Mouse (Mus musculus): ENCODE results near the gene Spata17. TPM values are rescaled to one million over a fixed set of nuclear protein-coding genes. Genes with fewer than 3 reads are reported as not detected.
"Not testable (repeated sequence)": the region's sequence is repeated elsewhere in the genome, so short reads cannot be mapped to it uniquely, and the experiment has no call there.

Spata17 gene
- polyA plus RNA-seq, 1 experiment from 2014 or later, result 2.7 TPM

GRCm38 (mm10) chr1:187142984-187143383, 72.3 kb downstream of the Spata17 start:
- H3K9ac ChIP-seq (ENCODE audit: low read length), result no peak overlapping the region
- H3K9me3 ChIP-seq (ENCODE audit: control insufficient read depth, low read length), result no peaks in the 10 kb centered on the region
- H3K27me3 ChIP-seq (ENCODE audit: control insufficient read depth, insufficient read depth, low read depth, low read length), result no peaks in the 10 kb centered on the region
- ATAC-seq (ENCODE audit: low read depth), result no peak
- H3K4me1 ChIP-seq (replicated peaks; ENCODE audit: control insufficient read depth, insufficient read depth, low read length), result no peaks in the 10 kb centered on the region
- 61% methylated on average over 8 of the region's 8 CpGs for WGBS
- no peak overlapping the region for H3K4me2 ChIP-seq (ENCODE audit: low read depth, low read length)
- no peak overlapping the region for H3K4me3 ChIP-seq (ENCODE audit: low read length)
- H3K27ac ChIP-seq (ENCODE audit: low read length), result no peak overlapping the region
- H3K36me3 ChIP-seq (ENCODE audit: control insufficient read depth, insufficient read depth, low read length), result no peaks in the 10 kb centered on the region

- Histone ChIP-seq H3K27ac (ENCODE audit: low read length) (no peak overlapping the region), H3K4me2 (ENCODE audit: low read depth, low read length) (no peak overlapping the region), H3K4me3 (ENCODE audit: low read length) (no peak overlapping the region), H3K4me1 (replicated peaks; ENCODE audit: control insufficient read depth, insufficient read depth, low read length) (no peaks in the 10 kb centered on the region), H3K27me3 (ENCODE audit: control insufficient read depth, insufficient read depth, low read depth, low read length) (no peaks in the 10 kb centered on the region), H3K9ac (ENCODE audit: low read length) (no peak overlapping the region), H3K36me3 (ENCODE audit: control insufficient read depth, insufficient read depth, low read length) (no peaks in the 10 kb centered on the region), H3K9me3 (ENCODE audit: control insufficient read depth, low read length) (no peaks in the 10 kb centered on the region)
- no peak for ATAC-seq (ENCODE audit: low read depth)
- WGBS, result 21% methylated on average over 6 of the region's 6 CpGs
These were observed 77.8 kb downstream of the Spata17 start for GRCm38 (mm10) chr1:187137426-187137825.

GRCm38 (mm10) chr1:187135887-187136286, 79.4 kb downstream of the Spata17 start:
- no peaks in the 10 kb centered on the region for H3K4me1 ChIP-seq (replicated peaks; ENCODE audit: control insufficient read depth, insufficient read depth, low read length)
- H3K9me3 ChIP-seq (ENCODE audit: control insufficient read depth, low read length), result no peaks in the 10 kb centered on the region
- H3K27ac ChIP-seq (ENCODE audit: low read length), result no peak overlapping the region
- H3K36me3 ChIP-seq (ENCODE audit: control insufficient read depth, insufficient read depth, low read length), result no peaks in the 10 kb centered on the region
- no peak for ATAC-seq (ENCODE audit: low read depth)
- H3K4me3 ChIP-seq (ENCODE audit: low read length), result no peak overlapping the region
- 81% methylated on average over 6 of the region's 6 CpGs for WGBS
- H3K4me2 ChIP-seq (ENCODE audit: low read depth, low read length), result no peak overlapping the region
- no peaks in the 10 kb centered on the region for H3K27me3 ChIP-seq (ENCODE audit: control insufficient read depth, insufficient read depth, low read depth, low read length)
- no peak overlapping the region for H3K9ac ChIP-seq (ENCODE audit: low read length)

GRCm38 (mm10) chr1:187133841-187134240, 81.4 kb downstream of the Spata17 start:
- Histone ChIP-seq H3K27ac (ENCODE audit: low read length) (no peak overlapping the region), H3K9me3 (ENCODE audit: control insufficient read depth, low read length) (no peaks in the 10 kb centered on the region), H3K36me3 (ENCODE audit: control insufficient read depth, insufficient read depth, low read length) (no peaks in the 10 kb centered on the region), H3K4me1 (replicated peaks; ENCODE audit: control insufficient read depth, insufficient read depth, low read length) (no peaks in the 10 kb centered on the region), H3K27me3 (ENCODE audit: control insufficient read depth, insufficient read depth, low read depth, low read length) (no peaks in the 10 kb centered on the region), H3K4me3 (ENCODE audit: low read length) (no peak overlapping the region), H3K4me2 (ENCODE audit: low read depth, low read length) (no peak overlapping the region), H3K9ac (ENCODE audit: low read length) (no peak overlapping the region)
- WGBS, result 73% methylated on average over 6 of the region's 6 CpGs
- ATAC-seq (ENCODE audit: low read depth), result no peak

GRCm38 (mm10) chr1:187132348-187132747, 82.9 kb downstream of the Spata17 start:
- no peak overlapping the region for H3K4me3 ChIP-seq (ENCODE audit: low read length)
- ATAC-seq (ENCODE audit: low read depth), result no peak
- no peaks in the 10 kb centered on the region for H3K36me3 ChIP-seq (ENCODE audit: control insufficient read depth, insufficient read depth, low read length)
- H3K4me2 ChIP-seq (ENCODE audit: low read depth, low read length), result no peak overlapping the region
- WGBS, result 78% methylated on average over 4 of the region's 4 CpGs
- H3K27me3 ChIP-seq (ENCODE audit: control insufficient read depth, insufficient read depth, low read depth, low read length), result no peaks in the 10 kb centered on the region
- H3K27ac ChIP-seq (ENCODE audit: low read length), result no peak overlapping the region
- no peaks in the 10 kb centered on the region for H3K9me3 ChIP-seq (ENCODE audit: control insufficient read depth, low read length)
- H3K9ac ChIP-seq (ENCODE audit: low read length), result no peak overlapping the region
- H3K4me1 ChIP-seq (replicated peaks; ENCODE audit: control insufficient read depth, insufficient read depth, low read length), result no peaks in the 10 kb centered on the region

DNA sequence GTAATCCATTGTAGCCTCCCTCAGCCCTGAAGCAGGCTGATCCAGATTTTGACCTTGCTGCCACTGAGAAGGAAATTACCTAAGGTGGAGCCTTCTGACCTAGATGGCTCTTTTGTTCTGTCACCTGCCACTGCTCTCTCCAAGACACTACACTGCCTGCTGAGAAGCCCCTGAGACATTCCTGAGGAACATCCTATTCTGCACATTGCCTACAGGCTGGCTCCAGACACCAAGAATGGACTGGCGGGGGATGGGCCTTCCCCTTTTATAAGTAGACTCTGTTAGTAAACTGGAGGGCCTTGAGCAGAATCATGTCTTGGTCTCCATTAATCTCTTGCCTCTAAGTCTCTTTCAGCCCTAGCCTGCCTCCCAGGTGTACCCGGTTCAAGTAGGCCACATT, 87.7 kb downstream of the Spata17 start:
- not testable (repeated sequence) for H3K4me3 ChIP-seq (ENCODE audit: low read length); H3K9ac ChIP-seq (ENCODE audit: low read length); H3K4me1 ChIP-seq (replicated peaks; ENCODE audit: control insufficient read depth, insufficient read depth, low read length); H3K4me2 ChIP-seq (ENCODE audit: low read depth, low read length); H3K36me3 ChIP-seq (ENCODE audit: control insufficient read depth, insufficient read depth, low read length); H3K27me3 ChIP-seq (ENCODE audit: control insufficient read depth, insufficient read depth, low read depth, low read length); H3K27ac ChIP-seq (ENCODE audit: low read length); ATAC-seq (ENCODE audit: low read depth); H3K9me3 ChIP-seq (ENCODE audit: control insufficient read depth, low read length)
- 81% methylated on average over 2 of the region's 2 CpGs for WGBS

DNA sequence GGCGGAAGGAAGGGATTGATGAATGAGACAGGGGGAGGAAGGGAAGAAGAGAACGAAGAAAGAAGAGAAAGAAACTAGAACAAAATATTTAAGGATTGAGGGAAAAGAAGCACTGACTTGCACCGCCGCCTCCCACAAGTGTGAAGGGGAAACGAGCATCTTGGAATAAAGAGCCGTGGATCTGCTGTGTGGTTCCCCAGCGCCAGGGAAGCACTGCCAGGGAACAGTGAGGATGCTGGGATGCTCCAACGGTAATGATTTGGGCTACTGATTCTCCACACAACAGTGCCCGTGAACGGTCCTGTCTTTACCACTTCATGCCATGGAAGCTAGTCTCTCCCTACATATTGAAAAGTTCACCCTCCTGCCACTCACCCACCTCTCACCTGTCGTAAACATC, 89.5 kb downstream of the Spata17 start:
- WGBS, result 85% methylated on average over 11 of the region's 11 CpGs
- H3K36me3 ChIP-seq (ENCODE audit: control insufficient read depth, insufficient read depth, low read length), result no peaks in the 10 kb centered on the region
- H3K4me1 ChIP-seq (replicated peaks; ENCODE audit: control insufficient read depth, insufficient read depth, low read length), result no peaks in the 10 kb centered on the region
- no peak overlapping the region for H3K4me2 ChIP-seq (ENCODE audit: low read depth, low read length)
- H3K9ac ChIP-seq (ENCODE audit: low read length), result no peak overlapping the region
- H3K9me3 ChIP-seq (ENCODE audit: control insufficient read depth, low read length), result no peaks in the 10 kb centered on the region
- no peak overlapping the region for H3K4me3 ChIP-seq (ENCODE audit: low read length)
- H3K27me3 ChIP-seq (ENCODE audit: control insufficient read depth, insufficient read depth, low read depth, low read length), result no peaks in the 10 kb centered on the region
- no peak for ATAC-seq (ENCODE audit: low read depth)
- H3K27ac ChIP-seq (ENCODE audit: low read length), result no peak overlapping the region

GRCm38 (mm10) chr1:187124967-187125366, 90.3 kb downstream of the Spata17 start:
- no peak overlapping the region for H3K4me2 ChIP-seq (ENCODE audit: low read depth, low read length)
- no peak overlapping the region for H3K9ac ChIP-seq (ENCODE audit: low read length)
- no peaks in the 10 kb centered on the region for H3K27me3 ChIP-seq (ENCODE audit: control insufficient read depth, insufficient read depth, low read depth, low read length)
- no peaks in the 10 kb centered on the region for H3K4me1 ChIP-seq (replicated peaks; ENCODE audit: control insufficient read depth, insufficient read depth, low read length)
- no peaks in the 10 kb centered on the region for H3K36me3 ChIP-seq (ENCODE audit: control insufficient read depth, insufficient read depth, low read length)
- no peak overlapping the region for H3K27ac ChIP-seq (ENCODE audit: low read length)
- whole genome bisulfite sequencing, result 47% methylated on average over 3 of the region's 3 CpGs
- no peak for ATAC-seq (ENCODE audit: low read depth)
- H3K4me3 ChIP-seq (ENCODE audit: low read length), result no peak overlapping the region
- H3K9me3 ChIP-seq (ENCODE audit: control insufficient read depth, low read length), result no peaks in the 10 kb centered on the region

DNA sequence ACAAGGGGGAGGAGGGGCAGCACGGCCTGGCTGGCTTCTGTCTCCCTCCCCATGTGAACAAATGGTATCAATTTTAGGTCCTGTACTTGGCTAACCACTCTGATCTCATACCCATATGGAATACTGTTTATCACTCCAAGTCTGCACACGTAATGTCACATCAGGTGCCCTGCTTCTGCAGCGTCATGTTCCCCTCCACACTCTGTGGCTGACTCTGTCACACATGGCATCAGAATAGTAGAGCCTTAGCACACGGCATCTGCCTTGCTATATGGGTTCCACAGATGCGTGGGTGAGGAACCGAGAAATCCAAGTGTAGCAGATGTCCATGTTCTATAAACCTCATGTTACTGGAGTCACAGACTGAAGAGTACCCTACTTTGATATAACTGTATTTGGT, 96.0 kb downstream of the Spata17 start:
- ATAC-seq (ENCODE audit: low read depth), result no peak
- no peaks in the 10 kb centered on the region for H3K9me3 ChIP-seq (ENCODE audit: control insufficient read depth, low read length)
- no peaks in the 10 kb centered on the region for H3K27me3 ChIP-seq (ENCODE audit: control insufficient read depth, insufficient read depth, low read depth, low read length)
- no peak overlapping the region for H3K4me3 ChIP-seq (ENCODE audit: low read length)
- no peak overlapping the region for H3K9ac ChIP-seq (ENCODE audit: low read length)
- WGBS, result 92% methylated on average over 6 of the region's 6 CpGs
- no peak overlapping the region for H3K27ac ChIP-seq (ENCODE audit: low read length)
- no peaks in the 10 kb centered on the region for H3K36me3 ChIP-seq (ENCODE audit: control insufficient read depth, insufficient read depth, low read length)
- peaks cover 5% of the 10 kb centered on the region for H3K4me1 ChIP-seq (replicated peaks; ENCODE audit: control insufficient read depth, insufficient read depth, low read length)
- H3K4me2 ChIP-seq (ENCODE audit: low read depth, low read length), result no peak overlapping the region

- H3K4me2 ChIP-seq (ENCODE audit: low read depth, low read length), result no peak overlapping the region
- peak; percentile 57 for ATAC-seq (ENCODE audit: low read depth)
- no peaks in the 10 kb centered on the region for H3K9me3 ChIP-seq (ENCODE audit: control insufficient read depth, low read length)
- no peak overlapping the region for H3K4me3 ChIP-seq (ENCODE audit: low read length)
- no peak overlapping the region for H3K27ac ChIP-seq (ENCODE audit: low read length)
- 34% methylated on average over 6 of the region's 6 CpGs for WGBS
- H3K4me1 ChIP-seq (replicated peaks; ENCODE audit: control insufficient read depth, insufficient read depth, low read length), result peaks cover 5% of the 10 kb centered on the region
- no peak overlapping the region for H3K9ac ChIP-seq (ENCODE audit: low read length)
- H3K27me3 ChIP-seq (ENCODE audit: control insufficient read depth, insufficient read depth, low read depth, low read length), result no peaks in the 10 kb centered on the region
- H3K36me3 ChIP-seq (ENCODE audit: control insufficient read depth, insufficient read depth, low read length), result no peaks in the 10 kb centered on the region
These were observed 97.2 kb downstream of the Spata17 start for GRCm38 (mm10) chr1:187118108-187118507.
